Mouse (Mus musculus) mouse embryonic stem cell (cell line): Measurements from ENCODE around the gene Gm9376.

Experiments used
- in situ Hi-C, 2 experiments: fragments of 300-500 bp; cut with MboI; formaldehyde crosslinking; loops; 1 replicate in 1 of 2; 3 replicates in 1 of 2; pipeline ENCODE4 v1.14.3; 2019 to 2020; ENCODE audit warnings: low sequenced_read_pairs in 2 of 2, low pct_unique_long_range_greater_than_20kb in 1 of 2, mixed read lengths in 1 of 2; ENCODE audit not compliant: unreplicated experiment in 1 of 2

Gene Gm9376

GRCm38 (mm10) chr14:118272594-118273555, 6.1 kb downstream of the Gm9376 start:
- in situ Hi-C loops, result no loop called here

GRCm38 (mm10) chr14:118277704-118278498, 11.1 kb downstream of the Gm9376 start:
- in situ Hi-C loops, result no loop called here

GRCm38 (mm10) chr14:118282272-118282671, 15.5 kb downstream of the Gm9376 start:
- in situ Hi-C loops, result no loop called here

GRCm38 (mm10) chr14:118282917-118283316, 16.2 kb downstream of the Gm9376 start:
- in situ Hi-C loops, result no loop called here

GRCm38 (mm10) chr14:118286096-118286495, 19.3 kb downstream of the Gm9376 start:
- in situ Hi-C loops, result no loop called here

- in situ Hi-C loops, result no loop called here
Measured at GRCm38 (mm10) chr14:118289133-118289532, 22.4 kb downstream of the Gm9376 start.

- in situ Hi-C loops, result loop anchor here in 1 of 2 experiments (10.0 kb wide), 1 partner anchor 85 kb away; no protein-coding TSS in a partner anchor
Measured at GRCm38 (mm10) chr14:118290009-118290408, 23.2 kb downstream of the Gm9376 start.

GRCm38 (mm10) chr14:118302606-118303005, 35.8 kb downstream of the Gm9376 start:
- in situ Hi-C loops, result loop anchor here (25.0 kb wide), 1 partner anchor 510 kb away; no protein-coding TSS in a partner anchor

GRCm38 (mm10) chr14:118304560-118304959, 37.8 kb downstream of the Gm9376 start:
- in situ Hi-C loops, result loop anchor here (25.0 kb wide), 1 partner anchor 508 kb away; no protein-coding TSS in a partner anchor

GRCm38 (mm10) chr14:118305951-118306350, 39.2 kb downstream of the Gm9376 start:
- in situ Hi-C loops, result loop anchor here (25.0 kb wide), 1 partner anchor 506 kb away; no protein-coding TSS in a partner anchor

- in situ Hi-C loops, result loop anchor here (25.0 kb wide), 1 partner anchor 505 kb away; no protein-coding TSS in a partner anchor
Measured at GRCm38 (mm10) chr14:118307060-118307459, 40.3 kb downstream of the Gm9376 start.

- in situ Hi-C loops, result loop anchor here (10.0 to 25.0 kb wide), 3 partner anchors 97 to 501 kb away; no protein-coding TSS in a partner anchor
Measured at GRCm38 (mm10) chr14:118311703-118312102, 44.9 kb downstream of the Gm9376 start.

- in situ Hi-C loops, result loop anchor here (10.0 to 25.0 kb wide), 3 partner anchors 98 to 500 kb away; no protein-coding TSS in a partner anchor
Measured at GRCm38 (mm10) chr14:118312664-118313063, 45.9 kb downstream of the Gm9376 start.

GRCm38 (mm10) chr14:118313931-118314330, 47.2 kb downstream of the Gm9376 start:
- in situ Hi-C loops, result loop anchor here (10.0 to 25.0 kb wide), 3 partner anchors 99 to 498 kb away; no protein-coding TSS in a partner anchor

- in situ Hi-C loops, result loop anchor here (10.0 to 25.0 kb wide), 3 partner anchors 102 to 495 kb away; no protein-coding TSS in a partner anchor
Measured at GRCm38 (mm10) chr14:118317260-118317659, 50.5 kb downstream of the Gm9376 start.
